Mouse (Mus musculus) heart, embryonic 10.5 days (tissue): ENCODE data around the gene Gm5475. TPM values are rescaled to one million over a fixed set of nuclear protein-coding genes. Genes with fewer than 3 reads are reported as not detected.

ENCODE experiments used
- DNase-seq: peaks from one replicate; pipeline ENCODE4 v3.0.0-alpha.2; 2017; ENCODE audit warnings: low spot score
- H3K27ac ChIP-seq: fragments of 300-500 bp; sonication (generic); 2 replicates; pipeline ENCODE4 v1.5.1; 2016; ENCODE audit warnings: mild to moderate bottlenecking
- H3K27me3 ChIP-seq: fragments of 300-500 bp; sonication (generic); 2 replicates; pipeline ENCODE4 v1.6.1; 2016; ENCODE audit warnings: mild to moderate bottlenecking; ENCODE audit not compliant: poor library complexity, insufficient read depth, severe bottlenecking
- H3K36me3 ChIP-seq: fragments of 300-500 bp; sonication (generic); 2 replicates; pipeline ENCODE4 v1.6.1; 2016; ENCODE audit warnings: mild to moderate bottlenecking, moderate library complexity
- H3K4me1 ChIP-seq: fragments of 300-500 bp; sonication (generic); 2 replicates; pipeline ENCODE4 v1.6.1; 2016; ENCODE audit warnings: mild to moderate bottlenecking
- H3K4me3 ChIP-seq: fragments of 300-500 bp; sonication (generic); 2 replicates; pipeline ENCODE4 v1.5.1; 2016; ENCODE audit warnings: mild to moderate bottlenecking, moderate library complexity
- H3K9me3 ChIP-seq: fragments of 300-500 bp; sonication (generic); 2 replicates; pipeline ENCODE4 v1.6.1; 2016; ENCODE audit warnings: mild to moderate bottlenecking, moderate library complexity
- WGBS: fragments of 180-500 bp; shearing (Covaris S2); methylation state at CpG from one replicate; pipeline ENCODE4 v1.1.7; 2016; 5-methylcytosine and 5-hydroxymethylcytosine counted together
- polyA plus RNA-seq: library from polyadenylated mRNA; unstranded; fragments of >200 nt; fragmentation: Nextera tagmentation; extraction: Ambion mirVana; gene quantifications from 2 replicates; pipeline ENCODE4 v1.2.1, GENCODE M21; 2016

Gene Gm5475
- polyA plus RNA-seq, 1 experiment from 2014 or later: not detected

- no peak overlapping the region for H3K27ac ChIP-seq
- H3K27me3 ChIP-seq: no peaks in the 10 kb centered on the region
- no peak overlapping the region for H3K4me3 ChIP-seq
- no peaks in the 10 kb centered on the region for H3K9me3 ChIP-seq
- 86% methylated on average over 16 of the region's 16 CpGs for WGBS
- H3K4me1 ChIP-seq: no peaks in the 10 kb centered on the region
- DNase-seq: peak; percentile 71
- peaks cover 90% of the 10 kb centered on the region for H3K36me3 ChIP-seq
Measured at GRCm38 (mm10) chr15:100400592-100401250, 21.2 kb upstream of the Gm5475 start.

DNA sequence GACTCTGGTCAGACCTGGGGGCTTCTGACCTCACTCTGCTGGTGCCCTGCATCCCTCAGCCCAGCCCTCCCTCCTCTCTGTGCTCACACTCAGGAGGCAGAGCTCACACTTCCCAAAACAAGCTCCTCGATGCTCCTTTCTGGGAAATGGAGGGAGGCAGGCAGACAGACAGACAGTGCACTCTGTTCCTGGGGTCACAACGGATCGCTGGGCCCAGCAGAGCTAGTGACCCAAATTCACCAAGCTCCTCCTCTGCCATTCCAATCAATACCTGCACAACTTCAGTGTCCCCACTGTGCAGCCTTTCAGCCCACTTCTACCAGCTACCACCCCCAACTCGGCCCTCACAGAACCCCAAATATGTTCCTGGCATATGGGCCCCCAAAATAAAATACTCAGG, 20.1 kb upstream of the Gm5475 start:
- no peaks in the 10 kb centered on the region for H3K9me3 ChIP-seq
- DNase-seq: no peak
- no peaks in the 10 kb centered on the region for H3K27me3 ChIP-seq
- 91% methylated on average over 4 of the region's 4 CpGs for WGBS
- H3K27ac ChIP-seq: no peak overlapping the region
- 0 out of 2 replicates have a peak, but pooled peaks cover 6% of the 10 kb centered on the region for H3K4me1 ChIP-seq
- peaks cover 82% of the 10 kb centered on the region for H3K36me3 ChIP-seq
- H3K4me3 ChIP-seq: no peak overlapping the region

GRCm38 (mm10) chr15:100402347-100402746, 19.6 kb upstream of the Gm5475 start:
- Histone ChIP-seq H3K4me3 (no peak overlapping the region), H3K27ac (no peak overlapping the region), H3K4me1 (0 out of 2 replicates have a peak, but pooled peaks cover 6% of the 10 kb centered on the region), H3K36me3 (peaks cover 80% of the 10 kb centered on the region), H3K27me3 (no peaks in the 10 kb centered on the region), H3K9me3 (no peaks in the 10 kb centered on the region)
- no peak for DNase-seq
- WGBS: 87% methylated on average over 14 of the region's 14 CpGs

DNA sequence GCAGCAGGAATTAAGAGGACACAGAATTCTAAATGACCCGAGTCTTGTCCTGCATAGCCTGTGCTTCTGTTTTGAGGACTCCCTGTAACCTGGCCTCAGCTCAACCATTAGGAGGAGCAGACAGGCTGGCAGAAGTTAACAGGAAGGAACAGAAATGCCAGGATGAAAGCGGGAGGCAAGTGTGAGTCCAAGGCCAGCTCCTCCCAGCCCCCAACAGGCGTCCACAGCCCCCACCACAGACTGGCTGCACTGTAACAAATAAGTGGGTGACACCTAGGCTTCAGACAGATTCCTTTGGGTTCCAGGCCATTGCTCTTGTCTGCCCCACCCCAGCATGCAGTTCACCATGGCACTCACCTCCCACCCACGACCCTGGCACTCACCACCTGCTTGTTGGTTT, 19.1 kb upstream of the Gm5475 start:
- Histone ChIP-seq H3K4me1 (0 out of 2 replicates have a peak, but pooled peaks cover 6% of the 10 kb centered on the region), H3K4me3 (no peak overlapping the region), H3K27ac (no peak overlapping the region), H3K36me3 (peaks cover 79% of the 10 kb centered on the region), H3K9me3 (no peaks in the 10 kb centered on the region), H3K27me3 (no peaks in the 10 kb centered on the region)
- no peak for DNase-seq
- 85% methylated on average over 4 of the region's 4 CpGs for WGBS

GRCm38 (mm10) chr15:100403318-100404000, 18.5 kb upstream of the Gm5475 start:
- peaks cover 79% of the 10 kb centered on the region for H3K36me3 ChIP-seq
- H3K27ac ChIP-seq: no peak overlapping the region
- H3K27me3 ChIP-seq: no peaks in the 10 kb centered on the region
- DNase-seq: no peak
- H3K4me3 ChIP-seq: no peak overlapping the region
- 0 out of 2 replicates have a peak, but pooled peaks cover 6% of the 10 kb centered on the region for H3K4me1 ChIP-seq
- 90% methylated on average over 16 of the region's 16 CpGs for WGBS
- no peaks in the 10 kb centered on the region for H3K9me3 ChIP-seq

- DNase-seq: no peak
- no peak overlapping the region for H3K27ac ChIP-seq
- no peaks in the 10 kb centered on the region for H3K9me3 ChIP-seq
- no peaks in the 10 kb centered on the region for H3K27me3 ChIP-seq
- H3K4me3 ChIP-seq: no peak overlapping the region
- WGBS: 63% methylated on average over 5 of the region's 5 CpGs
- H3K4me1 ChIP-seq: 0 out of 2 replicates have a peak, but pooled peaks cover 7% of the 10 kb centered on the region
- peaks cover 73% of the 10 kb centered on the region for H3K36me3 ChIP-seq
Measured at GRCm38 (mm10) chr15:100406088-100406487, 15.9 kb upstream of the Gm5475 start.

DNA sequence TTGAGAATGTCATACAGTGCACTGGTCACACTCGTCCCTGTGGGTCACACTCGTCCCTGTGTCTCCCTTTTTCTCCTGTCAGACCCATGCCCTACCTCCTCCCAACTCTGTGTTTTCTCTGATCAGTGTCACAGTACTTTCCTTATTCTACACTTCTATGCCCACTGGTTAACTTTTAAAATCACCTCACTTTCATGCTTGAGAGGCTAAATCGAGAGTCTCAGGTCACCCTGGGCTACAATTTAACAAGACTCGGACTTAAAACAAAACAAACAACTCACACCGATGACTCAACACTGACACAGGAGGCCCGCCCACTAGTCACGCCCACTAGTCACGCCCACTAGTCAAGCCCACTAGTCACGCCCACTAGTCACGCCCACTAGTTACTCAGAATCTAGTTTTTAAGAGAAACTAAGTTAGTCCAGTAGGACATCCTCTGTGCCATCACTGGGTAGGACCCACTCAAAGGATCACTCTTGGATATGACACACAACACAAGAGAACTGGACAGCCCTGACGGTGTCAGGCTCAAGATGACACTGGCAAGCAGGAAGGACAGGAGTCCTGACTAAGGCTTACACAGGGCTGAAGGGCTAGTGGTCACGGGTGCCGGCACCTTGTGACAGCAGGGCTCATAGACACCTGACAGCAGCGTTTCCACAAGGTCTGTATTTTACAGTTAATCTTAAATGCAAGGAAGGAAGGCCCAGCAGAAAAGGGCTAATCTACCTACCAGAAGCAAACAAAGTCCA, 10.9 kb upstream of the Gm5475 start:
- WGBS: 62% methylated on average over 14 of the region's 14 CpGs

GRCm38 (mm10) chr15:100411731-100412130, 10.2 kb upstream of the Gm5475 start:
- Histone ChIP-seq H3K4me3 (no peak overlapping the region), H3K27ac (no peak overlapping the region), H3K27me3 (no peaks in the 10 kb centered on the region), H3K36me3 (peaks cover 33% of the 10 kb centered on the region), H3K9me3 (no peaks in the 10 kb centered on the region), H3K4me1 (peaks cover 33% of the 10 kb centered on the region)
- WGBS: 83% methylated on average over 5 of the region's 5 CpGs
- DNase-seq: no peak

More for the DNA sequence above, 10.9 kb upstream of the Gm5475 start:
- Histone ChIP-seq H3K27me3 (no peaks in the 10 kb centered on the region), H3K9me3 (no peaks in the 10 kb centered on the region), H3K27ac (no peak overlapping the region), H3K4me3 (no peak overlapping the region), H3K4me1 (peaks cover 34% of the 10 kb centered on the region), H3K36me3 (peaks cover 33% of the 10 kb centered on the region)
- peak; percentile 89 for DNase-seq

- Histone ChIP-seq H3K27ac (no peak overlapping the region), H3K27me3 (no peaks in the 10 kb centered on the region), H3K4me3 (no peak overlapping the region), H3K36me3 (peaks cover 21% of the 10 kb centered on the region), H3K9me3 (no peaks in the 10 kb centered on the region), H3K4me1 (peaks cover 40% of the 10 kb centered on the region)
- no peak for DNase-seq
- WGBS: 69% methylated on average over 4 of the region's 5 CpGs
Measured at GRCm38 (mm10) chr15:100413306-100413705, 8.6 kb upstream of the Gm5475 start.

- Histone ChIP-seq H3K9me3 (no peaks in the 10 kb centered on the region), H3K27ac (no peak overlapping the region), H3K4me1 (peaks cover 45% of the 10 kb centered on the region), H3K27me3 (no peaks in the 10 kb centered on the region), H3K36me3 (peaks cover 14% of the 10 kb centered on the region), H3K4me3 (no peak overlapping the region)
- 64% methylated on average over 4 of the region's 4 CpGs for WGBS
- no peak for DNase-seq
Measured at GRCm38 (mm10) chr15:100414011-100414410, 7.9 kb upstream of the Gm5475 start.

DNA sequence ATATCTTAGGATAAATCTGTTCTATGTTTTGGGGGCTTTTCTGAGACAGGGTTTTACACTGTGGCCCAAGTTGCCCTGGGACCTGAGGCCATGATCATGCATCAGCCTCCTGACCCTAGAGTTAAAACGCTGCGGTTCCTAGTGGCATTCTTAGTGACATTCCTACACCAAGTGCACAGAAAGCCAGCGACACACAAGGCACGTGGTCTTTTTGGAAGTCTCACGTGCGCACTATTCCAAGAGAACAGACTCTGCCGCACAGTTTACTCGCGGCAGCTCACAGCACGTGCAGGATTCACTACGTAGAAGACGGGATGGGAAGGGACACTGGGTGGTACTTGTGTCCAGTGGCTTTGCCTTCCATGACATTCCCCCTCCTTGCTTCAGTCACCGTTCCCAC, 7.0 kb upstream of the Gm5475 start:
- DNase-seq: no peak
- H3K9me3 ChIP-seq: no peaks in the 10 kb centered on the region
- peaks cover 6% of the 10 kb centered on the region for H3K36me3 ChIP-seq
- 92% methylated on average over 13 of the region's 13 CpGs for WGBS
- no peaks in the 10 kb centered on the region for H3K27me3 ChIP-seq
- no peak overlapping the region for H3K27ac ChIP-seq
- H3K4me1 ChIP-seq: peaks cover 54% of the 10 kb centered on the region
- no peak overlapping the region for H3K4me3 ChIP-seq

- H3K4me1 ChIP-seq: peaks cover 61% of the 10 kb centered on the region
- no peaks in the 10 kb centered on the region; the same call in 1 of the 2 replicates for H3K36me3 ChIP-seq
- H3K4me3 ChIP-seq: no peak overlapping the region
- WGBS: 91% methylated on average over 8 of the region's 8 CpGs
- H3K9me3 ChIP-seq: no peaks in the 10 kb centered on the region
- no peak overlapping the region for H3K27ac ChIP-seq
- DNase-seq: no peak
- H3K27me3 ChIP-seq: no peaks in the 10 kb centered on the region
Measured at GRCm38 (mm10) chr15:100415684-100416083, 6.3 kb upstream of the Gm5475 start.
